Mouse (Mus musculus): ENCODE data around the gene Nup214.

Gene Nup214

DNA sequence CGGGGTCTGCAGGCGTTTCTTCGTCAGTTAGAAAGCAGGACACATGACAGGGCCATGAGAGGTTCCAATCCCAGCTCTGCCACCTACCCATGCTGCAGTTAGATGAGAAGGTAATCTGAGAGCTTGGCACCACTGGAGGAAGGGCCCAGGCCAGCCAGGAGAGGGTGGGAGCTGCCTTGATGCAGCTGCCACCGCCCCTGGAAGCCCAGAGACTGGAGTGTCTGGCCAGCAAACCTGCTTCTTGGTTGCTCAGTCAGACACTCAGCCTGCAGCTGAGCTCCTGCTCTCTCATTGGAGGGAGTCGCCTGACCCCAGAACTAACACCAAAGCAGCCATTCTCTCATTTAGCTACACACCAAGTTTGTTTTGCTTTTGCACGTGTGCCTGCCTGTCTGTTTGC is 71.1 kb downstream of the Nup214 start:
- in situ Hi-C loops (cut with MboI, MseI): no loop called here

DNA sequence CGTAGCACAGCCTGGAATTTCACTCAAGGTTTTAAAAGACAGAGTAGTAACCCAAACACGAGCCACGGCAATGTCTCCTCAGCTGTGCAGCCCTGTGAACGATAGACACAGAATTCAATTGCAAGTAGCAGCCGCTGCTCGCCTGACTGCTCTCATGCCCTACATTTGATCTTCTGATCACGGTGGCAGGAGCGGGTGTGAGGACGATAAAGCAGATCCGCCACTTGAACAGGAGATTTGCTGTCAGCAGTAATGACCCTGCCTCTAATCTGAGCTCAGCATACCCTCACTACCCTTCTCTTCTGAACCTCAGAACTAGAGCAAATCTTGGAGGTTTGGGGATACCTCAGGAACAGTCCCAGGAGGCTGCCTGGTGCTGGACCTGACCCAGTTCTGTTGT is 71.8 kb downstream of the Nup214 start:
- in situ Hi-C loops (cut with MboI, MseI): no loop called here

DNA sequence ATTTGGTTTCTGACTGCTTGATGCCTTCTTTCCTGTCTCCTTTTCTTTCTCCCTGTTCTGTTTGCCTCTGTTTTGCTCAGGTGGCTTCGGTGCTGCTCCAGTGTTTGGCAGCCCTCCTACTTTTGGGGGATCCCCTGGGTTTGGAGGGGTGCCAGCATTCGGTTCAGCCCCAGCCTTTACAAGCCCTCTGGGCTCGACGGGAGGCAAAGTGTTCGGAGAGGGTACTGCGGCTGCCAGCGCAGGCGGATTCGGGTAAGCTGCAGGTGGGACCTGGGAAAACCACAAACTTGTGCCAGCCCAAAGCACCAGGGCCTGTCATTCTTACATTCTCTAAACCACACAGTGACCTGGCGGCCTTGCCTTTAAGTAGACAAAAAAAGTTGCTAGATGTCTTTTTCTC is 73.1 kb downstream of the Nup214 start:
- in situ Hi-C loops (cut with MboI, MseI): no loop called here

DNA sequence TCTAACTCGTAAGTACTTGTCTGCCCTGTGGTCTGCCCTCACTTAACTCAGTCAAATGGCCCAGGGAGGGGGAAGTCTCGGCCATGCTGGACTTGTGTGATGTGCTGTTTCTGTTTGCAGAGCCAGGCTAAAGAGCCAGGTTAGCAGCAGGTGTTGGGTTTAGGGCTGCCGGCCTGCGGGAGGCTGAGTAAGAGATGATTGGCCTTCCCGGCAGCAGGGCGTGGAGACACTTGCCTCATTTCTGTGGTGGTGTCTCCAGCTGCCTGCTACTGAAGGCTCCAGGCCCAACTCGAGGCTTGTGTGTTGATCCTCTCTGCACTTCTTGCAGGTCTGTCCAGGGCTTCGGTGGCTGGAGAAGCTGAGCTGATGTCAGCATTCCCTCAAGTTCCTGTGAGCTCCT is 77.6 kb downstream of the Nup214 start:
- in situ Hi-C loops (cut with MboI, MseI): no loop called here

DNA sequence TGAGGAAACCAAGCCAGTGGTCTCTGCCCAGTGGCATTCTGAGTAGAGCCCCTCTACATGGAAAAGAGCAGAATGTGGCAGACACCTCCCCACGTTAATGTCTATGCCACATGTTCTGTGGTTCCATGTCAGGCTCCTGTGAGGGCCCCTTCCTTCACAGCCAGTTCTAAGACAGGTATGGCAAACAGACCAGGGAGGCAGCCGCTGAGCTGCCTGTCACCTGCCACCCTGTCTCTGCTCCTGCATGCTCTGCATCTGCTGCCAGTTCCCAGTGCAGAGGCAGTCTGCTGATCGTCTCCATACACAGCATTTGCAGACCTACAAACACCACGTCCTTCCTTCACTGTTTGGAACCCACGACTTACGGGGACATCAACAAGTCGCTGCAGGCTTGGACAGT is 78.2 kb downstream of the Nup214 start:
- in situ Hi-C loops (cut with MboI, MseI): no loop called here

DNA sequence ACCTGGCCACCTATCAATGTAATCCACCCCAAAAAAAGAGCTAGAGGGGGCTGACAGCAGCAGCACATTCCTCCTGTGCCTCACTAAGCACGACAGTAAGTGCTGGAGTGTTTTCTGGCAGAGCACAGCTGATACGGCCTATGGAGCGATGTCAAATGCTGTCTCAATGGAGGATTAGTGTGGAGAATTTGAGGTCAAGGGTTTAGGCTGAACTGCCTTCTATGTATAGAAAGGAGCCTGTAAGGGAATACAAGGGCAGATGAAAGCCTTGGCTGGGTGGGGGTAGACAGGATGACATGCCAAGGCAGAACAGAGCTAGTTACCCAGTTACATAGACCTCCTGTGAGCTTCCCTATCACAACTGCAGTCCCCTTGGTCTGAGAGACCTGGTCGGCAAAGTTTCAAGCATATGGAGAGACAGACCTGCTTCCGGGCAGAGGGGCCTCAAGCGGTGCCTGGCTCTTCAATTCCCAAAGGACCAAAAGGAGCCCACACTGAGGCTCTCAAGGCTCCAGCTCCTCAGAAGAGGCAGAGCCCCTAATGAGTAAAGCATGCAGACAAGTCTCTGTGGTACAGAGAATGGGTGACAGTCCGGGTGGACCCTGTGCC is 81.2 kb downstream of the Nup214 start:
- in situ Hi-C loops (cut with MboI, MseI): no loop called here

DNA sequence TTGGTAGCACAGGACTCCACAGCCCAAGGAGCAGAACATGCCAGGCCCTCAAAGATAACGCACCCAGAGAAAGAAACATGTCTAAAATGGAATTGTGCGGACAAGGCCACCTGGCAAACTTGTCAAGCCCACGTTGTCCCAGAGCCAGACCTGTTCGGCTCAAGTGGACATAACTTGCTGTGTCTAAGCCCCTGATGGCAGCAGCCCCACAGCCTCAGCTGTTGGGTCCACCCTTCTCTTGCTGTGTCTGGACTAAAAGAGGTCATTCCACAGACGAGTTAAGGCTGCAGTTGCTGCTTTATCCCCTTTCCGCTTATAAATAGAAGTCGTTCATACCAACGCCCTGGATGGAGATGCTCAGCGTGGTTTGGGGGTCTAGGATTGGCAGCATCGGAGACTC is 82.3 kb downstream of the Nup214 start:
- in situ Hi-C loops (cut with MboI, MseI): no loop called here

DNA sequence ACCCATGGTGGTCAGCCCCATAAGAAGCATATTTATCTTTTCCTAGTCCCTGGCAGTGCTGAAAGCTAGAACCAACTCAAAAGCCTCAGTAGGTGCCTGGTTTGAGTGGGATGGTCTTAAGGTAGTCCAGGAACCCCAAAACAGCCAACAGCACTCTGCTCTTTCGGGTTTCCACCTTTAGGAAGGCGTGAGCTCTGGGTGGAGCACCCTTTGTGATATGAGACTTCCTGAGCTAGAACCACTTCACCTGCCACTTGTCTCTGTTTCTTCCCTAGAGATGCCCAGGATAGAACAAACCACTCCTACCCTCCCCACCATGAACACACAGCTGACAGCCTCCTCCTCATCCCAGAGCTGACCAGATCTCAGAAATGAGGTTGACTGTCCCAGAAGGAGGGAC is 83.1 kb downstream of the Nup214 start:
- in situ Hi-C loops (cut with MboI, MseI): no loop called here

DNA sequence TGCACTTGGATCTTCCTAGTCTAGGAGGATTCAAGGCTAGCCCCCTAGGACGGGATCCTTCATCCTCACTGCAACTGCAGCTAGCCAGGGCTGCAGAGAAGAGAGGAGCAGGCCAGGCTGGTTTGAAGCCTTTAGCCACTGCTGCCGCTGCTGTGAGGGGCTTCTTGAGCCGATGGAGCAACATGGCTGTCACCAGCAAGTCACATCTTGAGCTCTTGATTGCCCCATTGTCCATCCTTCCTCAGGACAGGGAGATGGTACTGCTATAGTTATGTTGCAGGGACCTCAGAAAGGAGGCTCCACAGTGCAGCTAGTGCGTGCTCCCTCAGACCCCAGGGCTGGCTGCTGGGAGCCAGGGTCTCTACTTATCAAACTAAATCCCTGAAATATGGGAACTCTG is 83.6 kb downstream of the Nup214 start:
- in situ Hi-C loops (cut with MboI, MseI): no loop called here

DNA sequence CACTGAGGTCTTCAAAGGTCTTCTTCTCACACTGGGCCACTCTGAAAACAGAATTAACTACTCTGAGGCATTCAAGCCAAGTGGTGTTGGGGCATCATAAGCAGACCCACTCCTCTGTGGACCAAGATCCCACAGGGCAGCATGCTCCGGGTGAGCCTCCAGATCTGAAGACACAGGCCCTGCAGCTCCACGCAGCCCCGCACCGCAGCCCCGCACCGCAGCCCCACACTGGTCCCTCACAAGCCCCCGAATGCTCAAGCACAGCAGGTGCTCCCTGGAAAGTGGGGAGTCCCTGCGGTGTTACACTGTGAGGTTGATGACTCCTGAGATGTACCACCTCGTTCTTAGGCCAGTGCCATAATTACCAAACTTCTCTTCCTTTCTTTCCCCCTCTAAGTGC is 84.0 kb downstream of the Nup214 start:
- in situ Hi-C loops (cut with MboI, MseI): no loop called here

DNA sequence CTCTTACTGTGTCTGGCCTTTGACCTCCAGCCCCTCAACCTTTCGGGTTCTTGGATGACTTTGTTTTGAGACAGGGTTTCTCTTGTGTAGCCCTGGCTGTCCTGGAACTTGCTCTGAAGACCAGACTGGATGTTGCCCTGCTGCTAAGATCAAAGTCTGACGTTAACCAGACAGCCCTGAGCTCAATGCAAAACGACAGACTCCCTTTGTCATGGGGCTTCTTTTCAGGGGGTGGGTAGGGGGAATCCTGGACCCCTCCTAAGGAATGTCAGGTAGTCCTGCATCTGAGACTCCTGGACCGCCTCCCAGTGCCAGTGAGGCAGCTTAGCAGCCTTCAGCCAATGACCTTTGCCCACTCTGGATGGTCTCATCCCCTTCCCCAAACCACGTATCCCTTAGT is 84.5 kb downstream of the Nup214 start:
- in situ Hi-C loops (cut with MboI, MseI): no loop called here

DNA sequence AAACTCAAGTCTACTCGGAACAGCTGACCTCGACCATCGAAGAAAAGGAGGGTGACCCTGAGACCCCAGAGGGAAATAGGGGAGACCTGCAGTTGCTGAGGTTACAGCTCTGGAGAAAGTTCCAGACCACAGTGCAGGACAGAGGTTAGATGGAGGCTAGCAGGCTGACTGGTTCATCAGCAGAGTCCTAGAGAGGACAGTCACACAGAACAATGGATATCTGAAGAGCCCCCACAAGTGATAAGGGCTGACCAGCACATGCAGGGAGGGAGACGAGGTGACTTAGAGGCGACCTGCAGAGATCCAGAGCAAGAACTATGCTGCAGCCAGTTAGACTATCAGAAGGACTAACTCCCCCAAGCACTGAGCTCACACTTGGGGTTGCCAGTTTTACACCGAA is 85.4 kb downstream of the Nup214 start:
- in situ Hi-C loops (cut with MboI, MseI): no loop called here

DNA sequence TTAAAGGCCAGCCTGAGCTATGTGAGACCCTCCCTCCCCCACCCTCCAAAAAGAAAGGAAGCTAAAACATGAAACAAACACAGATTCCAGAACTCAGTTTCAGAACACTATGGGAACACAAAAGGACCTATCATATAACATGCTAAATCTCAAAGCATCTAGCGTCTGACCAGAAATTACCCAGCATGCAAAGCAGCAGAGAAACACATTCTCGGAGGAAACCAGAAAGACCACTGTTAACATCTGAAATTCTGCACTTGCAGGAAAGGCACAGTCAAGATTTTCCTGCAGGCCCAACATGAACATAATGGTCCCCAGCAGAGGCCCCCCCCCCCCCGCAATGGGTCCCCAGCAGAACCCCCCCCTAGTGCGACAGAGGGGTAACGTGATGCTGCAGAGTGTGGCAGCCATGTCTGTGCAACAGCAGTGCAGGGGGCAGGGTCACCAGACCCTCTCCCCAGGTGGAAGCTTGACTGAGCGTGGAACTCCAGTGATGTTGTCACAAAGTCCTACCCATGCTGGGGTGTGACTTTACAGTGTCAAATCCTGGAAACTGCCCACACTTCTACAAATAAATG is 86.1 kb downstream of the Nup214 start:
- in situ Hi-C loops (cut with MboI, MseI): no loop called here

DNA sequence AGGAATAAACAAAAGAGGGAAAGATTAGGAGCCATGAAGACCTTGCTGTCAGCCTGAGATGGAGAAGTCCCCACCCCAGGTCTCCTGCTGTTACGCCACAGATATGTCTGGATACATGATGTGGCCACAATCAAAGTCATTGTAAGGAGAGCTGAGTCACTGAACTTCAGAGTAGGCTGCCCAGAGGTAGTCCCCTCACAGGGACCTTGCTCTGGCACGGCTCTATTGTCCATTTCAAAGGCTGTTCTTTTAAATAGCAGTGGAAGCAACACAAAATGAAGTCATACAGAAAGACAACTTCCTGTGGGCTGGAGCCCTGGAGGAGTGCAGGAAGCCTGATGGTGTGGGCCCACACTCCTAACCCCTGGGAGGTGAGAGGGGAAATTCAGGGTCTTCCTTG is 87.0 kb downstream of the Nup214 start:
- in situ Hi-C loops (cut with MboI, MseI): no loop called here

DNA sequence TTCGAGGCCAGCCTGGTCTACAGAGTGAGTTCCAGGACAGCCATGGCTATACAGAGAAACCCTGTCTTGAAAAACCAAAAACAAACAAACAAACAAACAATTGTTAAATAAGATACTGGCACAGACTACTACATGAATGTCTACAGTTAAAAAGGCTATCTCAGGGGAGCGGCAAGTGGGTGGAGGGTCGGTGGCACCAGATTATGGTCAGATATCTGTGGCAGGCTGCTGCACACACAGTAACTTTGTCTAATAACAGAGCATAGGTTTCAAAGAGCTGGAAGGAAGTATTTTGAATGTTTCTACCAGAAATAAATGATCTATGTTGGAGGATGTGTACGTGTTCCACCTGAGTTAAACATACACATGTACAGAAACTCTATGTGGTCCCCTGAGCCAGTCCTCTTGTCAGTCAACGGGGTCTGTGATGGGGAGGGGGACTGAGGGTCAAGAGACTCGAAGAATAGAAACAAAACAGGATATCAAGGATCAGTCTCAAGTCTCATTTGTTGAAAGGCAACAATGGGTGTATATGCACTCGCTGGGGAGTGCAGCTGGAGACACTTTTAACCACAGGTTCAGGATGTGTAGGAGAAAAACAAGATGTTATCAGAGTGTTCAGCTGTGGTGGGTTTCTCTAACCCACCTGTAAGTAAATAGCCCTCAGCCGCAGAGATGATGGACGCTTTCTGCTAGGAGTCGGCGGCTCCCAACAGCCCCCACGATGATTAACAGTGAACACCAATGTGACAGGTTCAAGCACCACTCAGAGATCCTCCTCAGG is 87.7 kb downstream of the Nup214 start:
- in situ Hi-C loops (cut with MboI, MseI): no loop called here

DNA sequence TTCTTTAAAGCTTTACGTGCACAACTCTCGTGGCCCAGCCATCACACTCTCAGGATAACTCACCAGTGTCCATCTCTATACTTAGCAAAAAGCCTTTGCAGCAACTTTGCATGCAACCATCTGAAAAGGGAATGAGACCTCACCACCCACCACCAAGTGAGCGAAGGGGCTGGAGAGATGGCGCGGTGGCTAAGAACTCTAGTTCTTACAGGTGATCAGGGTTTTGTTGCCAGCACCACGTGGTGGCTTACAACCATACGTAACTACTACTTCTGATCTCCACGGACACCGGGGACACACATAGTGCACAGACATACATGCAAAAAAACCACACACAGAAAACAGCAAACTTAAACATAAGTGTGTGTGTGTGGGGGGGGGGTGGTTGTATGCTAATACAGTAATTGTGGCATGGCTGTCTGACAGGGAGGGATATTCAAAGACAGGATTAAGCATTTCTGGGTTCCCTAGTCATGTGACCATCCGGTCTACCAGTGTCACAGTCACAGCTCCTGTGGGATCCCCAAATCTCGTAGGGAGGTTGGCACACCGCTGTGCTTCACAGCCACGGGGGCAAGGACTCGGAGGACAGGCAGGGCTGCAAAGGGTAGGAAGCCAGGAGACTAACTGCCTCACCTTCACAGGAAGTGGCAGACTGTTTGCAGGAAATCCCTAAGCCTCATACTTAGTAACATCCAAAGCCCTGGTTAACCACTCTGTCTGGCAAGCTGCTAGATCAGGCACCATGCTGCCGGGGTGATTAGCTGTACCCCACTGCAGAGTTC is 88.6 kb downstream of the Nup214 start:
- in situ Hi-C loops (cut with MboI, MseI): no loop called here

DNA sequence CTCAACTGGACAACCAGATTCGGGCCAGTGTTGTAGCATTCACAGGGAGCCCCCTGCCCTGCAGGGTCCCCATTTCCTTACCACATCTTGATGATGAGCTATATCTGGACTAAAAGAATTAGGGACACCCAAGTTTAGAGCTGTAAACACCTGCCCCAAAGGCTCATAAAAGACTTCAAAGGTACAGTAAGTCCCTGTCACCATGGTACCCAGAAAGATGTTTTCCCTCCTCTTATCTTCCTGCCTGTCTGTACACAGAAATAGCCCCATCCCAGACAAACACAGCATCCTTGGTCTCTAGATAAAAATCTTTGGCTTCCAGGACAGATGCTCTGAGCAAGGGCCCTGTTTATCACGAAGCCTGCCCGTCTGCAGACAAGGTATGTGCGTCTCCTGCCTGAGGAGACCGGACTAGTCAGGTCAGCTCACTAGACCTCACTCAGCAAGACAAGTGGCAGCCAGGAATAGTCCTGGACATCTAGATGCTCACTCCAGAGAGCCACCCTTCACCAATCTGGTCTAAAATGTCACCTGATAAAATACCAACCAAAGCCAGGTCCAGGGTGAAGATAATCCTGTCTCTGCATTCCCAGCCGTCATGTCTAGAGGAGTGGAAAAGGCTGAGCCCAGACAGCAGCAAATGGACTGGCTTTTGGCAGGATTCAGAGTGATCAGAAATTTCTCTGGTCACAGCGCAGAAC is 89.4 kb downstream of the Nup214 start:
- in situ Hi-C loops (cut with MboI, MseI): no loop called here

DNA sequence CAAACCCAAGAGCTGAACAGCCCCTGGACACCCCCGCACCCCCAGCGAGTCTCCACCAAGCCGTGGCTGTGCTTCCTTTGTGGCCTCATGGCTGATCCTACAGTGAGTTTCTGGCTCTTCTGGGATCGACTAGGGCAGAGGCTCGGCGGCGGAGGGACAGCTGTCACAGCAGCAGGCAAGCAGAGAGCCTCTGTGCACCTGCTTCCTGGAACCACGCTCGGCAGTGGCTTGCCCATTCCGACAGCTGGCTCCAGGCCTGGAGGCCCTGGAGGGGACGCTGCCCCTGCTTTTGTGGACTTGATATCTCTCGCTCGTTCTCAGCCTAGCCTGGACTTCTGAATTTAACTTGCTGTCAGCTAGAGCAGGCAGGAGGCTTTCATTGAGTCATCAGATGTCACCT is 90.7 kb downstream of the Nup214 start:
- in situ Hi-C loops (cut with MboI, MseI): no loop called here

DNA sequence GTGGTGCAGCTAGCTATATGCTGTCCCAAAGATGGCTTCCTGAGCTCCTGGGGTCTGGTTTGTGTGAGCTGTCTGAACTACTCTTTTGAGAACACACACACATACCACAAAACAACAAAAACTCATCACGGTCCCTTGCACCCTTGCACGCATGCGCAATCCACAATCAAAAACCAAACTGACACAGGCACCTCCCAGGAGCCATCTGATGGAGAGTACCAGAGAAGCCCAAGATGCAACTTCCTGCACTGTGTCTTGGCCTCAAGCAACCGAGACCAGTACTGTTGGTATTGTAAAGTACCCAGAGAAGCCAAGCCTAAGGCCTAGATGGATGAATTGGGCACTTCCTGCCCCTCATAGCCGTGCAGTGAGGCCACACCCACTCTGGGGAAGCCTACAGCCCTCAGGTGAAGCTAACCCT is 91.1 kb downstream of the Nup214 start:
- in situ Hi-C loops (cut with MboI, MseI): no loop called here

DNA sequence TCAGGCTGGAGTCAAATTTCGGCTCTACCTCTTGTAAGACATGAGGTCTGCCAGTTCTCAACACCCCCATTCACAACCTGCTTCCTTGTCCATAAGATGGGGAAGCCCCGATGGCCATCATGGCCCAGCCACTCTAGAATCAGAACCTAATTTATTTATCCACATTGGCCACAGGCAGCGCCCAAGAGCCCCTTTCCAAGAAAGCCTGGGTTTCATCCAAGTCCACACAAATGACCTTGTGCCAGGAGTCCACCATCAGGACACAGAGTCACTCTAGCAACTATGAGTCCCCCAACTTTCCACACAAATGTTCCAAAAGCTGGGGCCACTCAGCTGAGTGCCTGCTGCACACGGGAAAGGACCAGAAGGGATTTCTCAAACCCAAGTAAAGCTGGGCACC is 91.8 kb downstream of the Nup214 start:
- in situ Hi-C loops (cut with MboI, MseI): no loop called here

DNA sequence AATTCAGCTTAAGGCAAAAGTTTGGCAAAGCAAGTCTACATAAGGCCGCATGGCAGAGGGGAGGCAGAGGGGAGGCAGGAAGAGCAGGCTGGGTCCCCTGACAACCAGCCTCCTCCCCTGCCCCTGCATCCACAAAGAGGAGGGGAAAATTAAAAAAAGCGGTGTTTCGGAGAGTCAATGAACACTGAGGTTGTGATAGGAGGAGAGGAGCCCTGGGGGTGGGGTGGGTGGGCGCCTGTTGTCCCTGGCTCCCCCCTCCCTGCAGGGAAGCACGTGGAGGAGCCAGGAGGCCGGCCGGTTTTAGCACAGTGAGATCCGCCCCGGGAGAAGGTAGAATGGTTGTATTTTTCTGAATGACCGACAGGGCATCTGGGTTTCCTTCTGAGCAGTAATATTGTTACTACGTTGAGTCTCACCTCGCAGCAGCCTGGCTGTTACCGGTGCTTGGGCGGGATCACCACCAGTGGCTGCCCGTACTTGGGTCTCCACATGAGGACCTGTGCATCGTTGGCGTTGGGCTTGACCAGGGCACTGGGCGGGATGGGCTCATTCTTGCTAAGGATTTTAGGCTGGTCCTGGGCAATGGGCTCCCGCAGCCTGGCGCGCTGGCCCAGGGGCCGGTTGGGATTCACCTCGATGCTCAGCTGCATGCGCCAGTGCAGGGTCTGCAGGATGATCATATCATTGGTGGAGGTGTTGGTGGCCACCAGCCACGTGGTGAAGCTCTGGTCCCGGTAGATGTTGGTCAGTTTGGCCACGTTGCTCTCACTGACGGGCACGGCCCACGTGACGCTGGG is 94.8 kb downstream of the Nup214 start:
- in situ Hi-C loops (cut with MboI, MseI): no loop called here

Measured in T-helper 1 cell (primary cell).